Mouse (Mus musculus): ENCODE results near the gene Lrrtm3. TPM values are rescaled to one million over a fixed set of nuclear protein-coding genes. Genes with fewer than 3 reads are reported as not detected.

Lrrtm3 gene
- polyA plus RNA-seq, 1 experiment: not detected

DNA sequence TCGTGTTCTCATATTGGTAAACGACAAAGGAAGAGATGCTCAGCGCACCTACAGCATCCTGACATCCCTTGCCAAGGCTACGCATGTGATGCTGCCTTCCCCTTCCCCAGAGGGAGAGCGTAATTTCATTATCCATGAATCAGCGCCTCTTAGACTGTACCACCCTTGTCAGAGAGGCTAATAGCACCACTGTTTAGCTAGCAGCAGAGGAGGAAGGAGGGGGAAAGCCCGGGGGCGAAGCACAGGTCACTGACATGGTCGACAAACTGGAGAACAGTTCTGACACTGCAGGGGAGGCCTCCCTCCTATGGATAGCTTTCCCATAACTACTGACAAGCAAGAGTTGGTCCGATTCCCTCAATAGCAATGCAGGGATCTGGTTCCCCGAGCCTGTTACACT lies 6.3 kb downstream of the Lrrtm3 start:
- H3K27ac ChIP-seq (ENCODE audit: insufficient read depth, low read depth, low read length): no peak overlapping the region
- H3K27me3 ChIP-seq (replicated peaks; ENCODE audit: control insufficient read depth, insufficient read depth, low read length): no peaks in the 10 kb centered on the region; the same call in 1 of the 2 replicates
- H3K36me3 ChIP-seq (ENCODE audit: control insufficient read depth, insufficient read depth, low read length): no peaks in the 10 kb centered on the region
- no peak for TF ChIP-seq CTCF (conservative IDR thresholded peaks at IDR 0.05; ENCODE audit: insufficient read depth, insufficient read length, low read depth, low read length)
- no peak for TF ChIP-seq POLR2A (IDR thresholded peaks at IDR 0.05; ENCODE audit: low read depth, low read length)
- H3K4me3 ChIP-seq (ENCODE audit: insufficient read depth, low read depth, low read length): no peak overlapping the region
- DNase-seq: no peak
- 51% methylated on average over 11 of the region's 11 CpGs for WGBS
- no peaks in the 10 kb centered on the region; the same call in 1 of the 2 replicates for H3K4me1 ChIP-seq (ENCODE audit: control insufficient read depth, insufficient read depth, low read length)

DNA sequence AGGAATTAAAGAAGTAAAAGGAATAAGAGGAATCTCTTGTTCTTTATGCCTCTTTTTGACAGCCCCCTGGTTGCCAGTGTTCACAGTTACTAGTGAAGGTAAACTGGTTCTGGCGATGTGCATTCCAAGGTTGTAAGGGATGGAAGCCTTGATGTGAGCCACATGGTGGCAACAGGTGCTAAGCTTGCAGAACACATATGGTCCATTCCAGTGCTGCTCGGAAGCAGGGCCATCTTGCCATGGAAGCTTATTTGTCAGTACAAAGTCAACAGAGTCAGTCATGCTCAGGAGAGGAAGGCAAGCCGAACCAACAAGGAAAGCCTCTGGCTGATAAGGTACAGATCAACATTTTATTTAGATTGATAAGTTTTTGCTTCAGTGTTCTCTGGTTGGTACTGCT lies 7.7 kb downstream of the Lrrtm3 start:
- H3K4me1 ChIP-seq (ENCODE audit: control insufficient read depth, insufficient read depth, low read length): no peaks in the 10 kb centered on the region
- no peak for DNase-seq
- no peak overlapping the region for H3K27ac ChIP-seq (ENCODE audit: insufficient read depth, low read depth, low read length)
- TF ChIP-seq POLR2A (IDR thresholded peaks at IDR 0.05; ENCODE audit: low read depth, low read length) (no peak), CTCF (conservative IDR thresholded peaks at IDR 0.05; ENCODE audit: insufficient read depth, insufficient read length, low read depth, low read length) (no peak)
- no peaks in the 10 kb centered on the region for H3K27me3 ChIP-seq (replicated peaks; ENCODE audit: control insufficient read depth, insufficient read depth, low read length)
- H3K4me3 ChIP-seq (ENCODE audit: insufficient read depth, low read depth, low read length): no peak overlapping the region
- WGBS: 65% methylated on average over 3 of the region's 3 CpGs
- H3K36me3 ChIP-seq (ENCODE audit: control insufficient read depth, insufficient read depth, low read length): no peaks in the 10 kb centered on the region

DNA sequence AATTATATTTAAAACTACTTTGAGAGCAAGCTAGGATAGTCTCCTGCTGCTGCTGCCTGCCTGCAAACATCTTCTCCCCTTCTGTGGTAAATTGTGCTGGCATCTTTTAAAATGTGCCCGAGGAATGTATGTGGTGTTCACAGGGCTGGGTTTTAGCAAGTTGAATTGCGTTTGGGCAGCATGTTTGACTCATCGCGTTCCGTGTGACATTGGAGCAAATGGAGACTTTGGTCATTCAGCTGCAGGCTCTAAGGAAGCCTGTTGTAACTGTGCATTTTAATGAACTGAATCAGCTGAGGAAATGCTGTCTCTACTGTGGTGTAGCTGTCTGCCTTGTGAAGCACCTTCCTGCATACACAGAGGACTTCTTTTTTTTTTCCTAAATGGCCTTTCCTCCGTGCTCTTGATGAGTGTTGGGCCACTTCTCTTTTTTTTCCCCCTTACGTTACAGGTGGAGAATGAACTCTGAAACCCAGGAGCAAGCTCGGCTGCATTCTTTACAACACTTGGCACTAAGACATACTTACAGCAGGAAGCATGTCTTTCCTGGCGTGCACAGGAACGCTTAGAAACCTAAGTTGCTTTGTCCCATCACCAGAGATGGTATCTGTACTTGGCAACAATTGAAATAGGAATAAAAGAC lies 13.5 kb downstream of the Lrrtm3 start:
- TF ChIP-seq POLR2A (IDR thresholded peaks at IDR 0.05; ENCODE audit: low read depth, low read length) (no peak), CTCF (conservative IDR thresholded peaks at IDR 0.05; ENCODE audit: insufficient read depth, insufficient read length, low read depth, low read length) (no peak)
- Histone ChIP-seq H3K4me3 (ENCODE audit: insufficient read depth, low read depth, low read length) (no peak overlapping the region), H3K27me3 (replicated peaks; ENCODE audit: control insufficient read depth, insufficient read depth, low read length) (no peaks in the 10 kb centered on the region), H3K27ac (ENCODE audit: insufficient read depth, low read depth, low read length) (no peak overlapping the region), H3K36me3 (ENCODE audit: control insufficient read depth, insufficient read depth, low read length) (no peaks in the 10 kb centered on the region), H3K4me1 (ENCODE audit: control insufficient read depth, insufficient read depth, low read length) (no peaks in the 10 kb centered on the region)
- WGBS: 29% methylated on average over 10 of the region's 10 CpGs
- no peak for DNase-seq

DNA sequence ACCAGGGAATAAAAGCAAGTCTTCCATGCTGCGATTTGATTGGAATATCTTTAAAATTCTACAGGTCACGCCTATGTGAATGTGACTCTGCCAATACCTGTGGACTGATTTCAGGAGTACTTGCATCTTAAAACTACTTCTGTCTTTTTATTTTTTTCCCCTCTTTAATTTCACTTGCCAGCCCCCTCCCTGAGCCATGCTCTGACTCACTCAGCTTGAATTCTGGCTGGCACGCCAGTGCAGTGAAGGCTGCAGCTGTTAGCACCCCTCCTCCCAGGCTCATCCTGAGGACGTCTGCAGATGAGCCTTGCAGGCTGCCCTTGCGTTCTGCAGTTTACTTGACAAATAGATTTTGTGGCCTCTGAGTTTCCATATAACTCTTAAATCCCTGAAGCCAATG lies 14.1 kb downstream of the Lrrtm3 start:
- Histone ChIP-seq H3K4me1 (ENCODE audit: control insufficient read depth, insufficient read depth, low read length) (no peaks in the 10 kb centered on the region), H3K27ac (ENCODE audit: insufficient read depth, low read depth, low read length) (no peak overlapping the region), H3K4me3 (ENCODE audit: insufficient read depth, low read depth, low read length) (no peak overlapping the region), H3K27me3 (replicated peaks; ENCODE audit: control insufficient read depth, insufficient read depth, low read length) (no peaks in the 10 kb centered on the region), H3K36me3 (ENCODE audit: control insufficient read depth, insufficient read depth, low read length) (no peaks in the 10 kb centered on the region)
- DNase-seq: no peak
- TF ChIP-seq CTCF (conservative IDR thresholded peaks at IDR 0.05; ENCODE audit: insufficient read depth, insufficient read length, low read depth, low read length): no peak
- no peak for TF ChIP-seq POLR2A (IDR thresholded peaks at IDR 0.05; ENCODE audit: low read depth, low read length)
- WGBS: 23% methylated on average over 5 of the region's 5 CpGs

DNA sequence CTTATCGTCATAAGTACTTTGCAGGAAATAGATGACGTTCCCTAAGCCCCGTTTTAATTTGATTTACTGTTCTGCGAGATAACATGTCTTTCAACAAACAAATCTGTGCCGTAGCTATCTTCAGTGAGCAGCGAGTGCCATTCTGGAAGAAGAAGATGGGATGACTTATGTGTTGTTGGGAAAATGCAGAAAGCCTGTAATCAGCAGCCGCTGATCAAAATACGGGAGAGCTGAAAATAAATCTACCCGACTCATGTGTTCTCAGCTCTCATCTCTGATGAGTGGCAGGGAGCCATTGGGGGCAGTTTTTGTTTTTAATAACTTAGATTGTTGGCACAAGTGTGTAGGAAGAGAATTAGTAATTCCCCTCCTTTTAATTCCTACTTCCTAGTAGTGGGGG lies 26.4 kb downstream of the Lrrtm3 start:
- no peak overlapping the region for H3K27ac ChIP-seq (ENCODE audit: insufficient read depth, low read depth, low read length)
- WGBS: 62% methylated on average over 9 of the region's 9 CpGs
- H3K36me3 ChIP-seq (ENCODE audit: control insufficient read depth, insufficient read depth, low read length): no peaks in the 10 kb centered on the region
- TF ChIP-seq CTCF (conservative IDR thresholded peaks at IDR 0.05; ENCODE audit: insufficient read depth, insufficient read length, low read depth, low read length) (no peak), POLR2A (IDR thresholded peaks at IDR 0.05; ENCODE audit: low read depth, low read length) (no peak)
- DNase-seq: no peak
- H3K27me3 ChIP-seq (replicated peaks; ENCODE audit: control insufficient read depth, insufficient read depth, low read length): no peaks in the 10 kb centered on the region
- H3K4me3 ChIP-seq (ENCODE audit: insufficient read depth, low read depth, low read length): no peak overlapping the region
- H3K4me1 ChIP-seq (ENCODE audit: control insufficient read depth, insufficient read depth, low read length): no peaks in the 10 kb centered on the region

DNA sequence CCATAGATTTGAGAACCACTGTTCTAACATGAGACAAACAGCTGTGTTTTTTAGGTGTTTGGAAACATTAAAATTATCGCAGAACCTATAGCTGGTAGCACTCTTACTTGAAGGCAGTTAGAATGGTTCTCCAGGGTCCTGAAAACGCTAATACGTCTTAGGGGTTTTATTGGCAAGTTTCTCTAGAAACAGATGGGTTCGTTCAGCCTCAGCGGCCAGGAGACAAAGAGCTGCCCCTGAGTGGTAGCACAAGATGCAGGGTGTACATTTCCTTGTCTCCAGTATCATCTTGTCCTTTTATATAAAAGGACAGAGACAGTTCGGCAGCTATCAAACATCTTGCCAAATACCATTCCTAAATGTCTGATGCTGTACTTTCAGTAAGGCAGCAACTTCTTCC lies 40.1 kb downstream of the Lrrtm3 start:
- no peak for DNase-seq
- 47% methylated on average over 6 of the region's 6 CpGs for WGBS
- no peaks in the 10 kb centered on the region for H3K4me1 ChIP-seq (ENCODE audit: control insufficient read depth, insufficient read depth, low read length)
- TF ChIP-seq CTCF (conservative IDR thresholded peaks at IDR 0.05; ENCODE audit: insufficient read depth, insufficient read length, low read depth, low read length): no peak
- TF ChIP-seq POLR2A (IDR thresholded peaks at IDR 0.05; ENCODE audit: low read depth, low read length): no peak
- no peak overlapping the region for H3K27ac ChIP-seq (ENCODE audit: insufficient read depth, low read depth, low read length)
- no peaks in the 10 kb centered on the region for H3K27me3 ChIP-seq (replicated peaks; ENCODE audit: control insufficient read depth, insufficient read depth, low read length)
- no peaks in the 10 kb centered on the region for H3K36me3 ChIP-seq (ENCODE audit: control insufficient read depth, insufficient read depth, low read length)
- H3K4me3 ChIP-seq (ENCODE audit: insufficient read depth, low read depth, low read length): no peak overlapping the region

DNA sequence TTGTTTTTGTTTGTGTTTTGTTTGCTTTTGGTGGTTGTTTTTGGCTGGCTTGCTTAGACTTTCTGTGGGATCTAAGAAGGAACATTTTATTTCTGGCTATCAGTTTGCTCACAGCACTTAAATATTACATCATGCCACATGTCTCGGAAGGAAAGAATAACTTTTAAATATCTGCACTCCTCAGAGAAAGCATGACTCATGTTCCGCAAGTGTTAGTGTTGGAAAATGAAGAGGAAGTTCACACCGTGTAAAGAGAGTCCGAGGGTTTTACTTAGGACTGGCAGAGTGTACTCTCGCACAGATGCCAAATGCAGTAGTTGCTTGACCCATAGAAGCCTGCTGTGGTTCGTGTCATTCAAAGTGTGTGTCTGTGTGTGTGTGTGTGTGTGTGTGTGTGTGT lies 40.9 kb downstream of the Lrrtm3 start:
- no peaks in the 10 kb centered on the region for H3K4me1 ChIP-seq (ENCODE audit: control insufficient read depth, insufficient read depth, low read length)
- no peak overlapping the region for H3K4me3 ChIP-seq (ENCODE audit: insufficient read depth, low read depth, low read length)
- TF ChIP-seq POLR2A (IDR thresholded peaks at IDR 0.05; ENCODE audit: low read depth, low read length) (no peak), CTCF (conservative IDR thresholded peaks at IDR 0.05; ENCODE audit: insufficient read depth, insufficient read length, low read depth, low read length) (no peak)
- DNase-seq: no peak
- no peaks in the 10 kb centered on the region for H3K36me3 ChIP-seq (ENCODE audit: control insufficient read depth, insufficient read depth, low read length)
- no peaks in the 10 kb centered on the region for H3K27me3 ChIP-seq (replicated peaks; ENCODE audit: control insufficient read depth, insufficient read depth, low read length)
- no peak overlapping the region for H3K27ac ChIP-seq (ENCODE audit: insufficient read depth, low read depth, low read length)
- 61% methylated on average over 6 of the region's 6 CpGs for WGBS
